Mouse (Mus musculus) CH12.LX (cell line): ENCODE data around the gene Tk2.
"Not testable (repeated sequence)": the region's sequence is repeated elsewhere in the genome, so short reads cannot be mapped to it uniquely, and the experiment has no call there.

ENCODE experiments used
- CHD1 ChIP-seq: IDR thresholded peaks from 2 replicates; pipeline ENCODE4 v1.6.1; 2012; ENCODE audit warnings: low read depth, low read length, improper control_type of control experiment, inconsistent platforms
- CTCF ChIP-seq, 2 experiments: IDR thresholded peaks in 1 of 2; conservative IDR thresholded peaks in 1 of 2; 2 replicates each; pipeline ENCODE4 v1.5.1; 2011 to 2012; ENCODE audit warnings: low read depth in 2 of 2, low read length in 2 of 2, improper control_type of control experiment in 1 of 2, inconsistent platforms in 1 of 2, mild to moderate bottlenecking in 1 of 2, moderate library complexity in 1 of 2
- EP300 ChIP-seq: IDR thresholded peaks from 2 replicates; pipeline ENCODE4 v1.6.1; 2011; ENCODE audit warnings: low read length, improper control_type of control experiment
- ETS1 ChIP-seq: conservative IDR thresholded peaks from 2 replicates; pipeline ENCODE4 v1.6.1; 2012; ENCODE audit warnings: low read depth, mild to moderate bottlenecking, inconsistent platforms, low read length, improper control_type of control experiment, moderate library complexity
- JUND ChIP-seq: conservative IDR thresholded peaks from 2 replicates; pipeline ENCODE4 v1.6.1; 2011; ENCODE audit warnings: low read depth, low read length, improper control_type of control experiment
- MAX ChIP-seq: IDR thresholded peaks from 2 replicates; pipeline ENCODE4 v1.6.1; 2011; ENCODE audit warnings: low read length, improper control_type of control experiment
- MAZ ChIP-seq: IDR thresholded peaks from 2 replicates; pipeline ENCODE4 v1.6.1; 2012; ENCODE audit warnings: low read depth, mild to moderate bottlenecking, inconsistent platforms, low read length, improper control_type of control experiment, moderate library complexity
- MEF2A ChIP-seq: IDR thresholded peaks from 2 replicates; pipeline ENCODE4 v1.6.1; 2014; ENCODE audit warnings: low read depth, mild to moderate bottlenecking, inconsistent platforms, low read length, improper control_type of control experiment, borderline replicate concordance
- NELFE ChIP-seq: IDR thresholded peaks from 2 replicates; pipeline ENCODE4 v1.6.1; 2011; ENCODE audit warnings: low read depth, low read length, improper control_type of control experiment
- POLR2A ChIP-seq: IDR thresholded peaks from 2 replicates; pipeline ENCODE4 v1.6.1; 2011; ENCODE audit warnings: low read depth, mild to moderate bottlenecking, improper control_type of control experiment, low read length
- POLR2AphosphoS2 ChIP-seq: IDR thresholded peaks from 2 replicates; pipeline ENCODE4 v1.6.1; 2011; ENCODE audit warnings: low read depth, low read length, improper control_type of control experiment
- ZKSCAN1 ChIP-seq: IDR thresholded peaks from 2 replicates; pipeline ENCODE4 v1.6.1; 2012; ENCODE audit warnings: low read depth, inconsistent platforms, low read length, improper control_type of control experiment, borderline replicate concordance

DNA sequence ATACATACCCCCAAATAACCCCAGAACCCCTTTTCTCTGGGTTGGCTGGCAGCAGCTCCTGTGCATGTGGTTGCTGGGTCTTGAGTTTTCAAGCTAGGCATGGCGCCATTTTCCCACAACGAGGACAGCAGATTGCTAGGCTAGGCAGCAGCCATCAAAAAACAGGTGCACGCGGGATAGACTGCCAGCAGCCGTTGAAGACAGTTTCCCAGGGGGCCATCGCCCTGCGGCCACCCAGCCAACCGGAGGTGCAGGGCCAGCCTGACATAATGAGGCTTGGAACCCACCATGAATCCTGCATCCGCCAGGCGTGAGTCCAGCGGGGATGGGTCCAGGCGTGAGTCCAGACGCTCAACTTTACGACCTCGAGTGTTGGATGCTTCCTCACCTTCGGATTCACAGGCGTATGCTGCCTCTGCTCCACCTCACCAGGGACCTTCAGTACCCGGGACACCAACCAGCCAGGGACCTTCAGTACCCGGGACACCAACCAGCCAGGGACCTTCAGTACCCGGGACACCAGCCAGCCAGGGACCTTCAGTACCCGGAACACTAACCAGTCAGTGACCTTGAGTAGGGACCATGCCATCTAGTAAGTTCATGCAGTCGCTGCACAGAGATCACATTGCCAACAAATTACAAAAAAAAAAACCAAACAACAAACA, 16.0 kb upstream of the Tk2 start:
- not testable (repeated sequence) for TF ChIP-seq CTCF (conservative IDR thresholded peaks at IDR 0.05 in 1 of 2, IDR thresholded peaks at IDR 0.05 in 1 of 2; ENCODE audit: low read depth in 2 of 2, low read length in 2 of 2); MEF2A; POLR2A; ETS1; JUND; MAX; CHD1; POLR2AphosphoS2; EP300; MAZ; ZKSCAN1; NELFE
